Comparison of ENCODE assay signal across 18 mouse cellular contexts in the genomic region with DNA sequence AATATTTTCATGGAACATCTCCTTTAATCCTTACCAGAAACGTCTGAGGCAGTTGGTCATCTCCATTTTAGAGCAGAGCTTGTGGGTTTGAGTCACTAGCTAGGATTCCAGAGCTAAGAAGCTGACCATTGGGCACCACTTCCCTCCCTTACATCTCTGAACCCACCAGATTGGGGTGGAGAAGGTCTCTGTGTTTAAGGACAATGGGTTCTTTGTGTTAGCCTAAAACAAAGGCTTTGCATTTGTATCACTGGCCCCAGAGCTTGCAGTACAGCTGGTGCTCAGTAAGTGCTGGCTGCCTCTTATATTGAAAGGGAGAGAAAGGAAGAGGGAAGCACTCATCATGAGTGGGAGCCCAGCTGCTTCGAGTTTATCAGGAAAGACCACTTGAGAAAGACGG.
A peak's percentile ranks its signal among the peaks of the same experiment; 100 is the strongest.
DNase-seq lines count a peak whose midpoint lies in the region; ATAC-seq lines count a peak whose summit lies in the region.
"Had no signal": no experiment of that assay in that cellular context is flagged by ENCODE, and none has a peak within 500 bp of the region (broad histone marks: within the 10 kb centered on the region; RNA-seq: fewer than 3 reads in every experiment).

No protein-coding gene starts in this region.

- peaks cover 10% of the 10 kb centered on the region for H3K4me1 ChIP-seq in midbrain, embryonic 11.5 days (ENCODE audit: control insufficient read depth, insufficient read depth, low read length)
- peaks cover 37% of the 10 kb centered on the region for H3K4me1 ChIP-seq in midbrain, embryonic 13.5 days (replicated peaks)

- no peaks in the 10 kb centered on the region for H3K27me3 ChIP-seq in midbrain, embryonic 11.5 days (ENCODE audit: control insufficient read depth, insufficient read depth, low read length)
- no peaks in the 10 kb centered on the region for H3K27me3 ChIP-seq in midbrain, embryonic 13.5 days
- H3K27me3 ChIP-seq: CH12.LX; heart, embryonic 15.5 days; hindbrain, embryonic 15.5 days; Patski had no signal

- no peak overlapping the region for H3K4me2 ChIP-seq in midbrain, embryonic 11.5 days
- H3K4me2 ChIP-seq in midbrain, embryonic 13.5 days (replicated peaks) = no peak overlapping the region
- H3K4me2 ChIP-seq: heart, embryonic 15.5 days had no signal

- no peak overlapping the region for H3K4me3 ChIP-seq in midbrain, embryonic 11.5 days (ENCODE audit: low read depth, low read length)
- no peak overlapping the region for H3K4me3 ChIP-seq in midbrain, embryonic 13.5 days (replicated peaks)
- H3K4me3 ChIP-seq: gastrocnemius, adult 2 months; heart, embryonic 15.5 days; hindbrain, embryonic 15.5 days had no signal

- no peak overlapping the region for H3K27ac ChIP-seq in midbrain, embryonic 11.5 days (ENCODE audit: low read depth, low read length)
- H3K27ac ChIP-seq in midbrain, embryonic 13.5 days = no peak overlapping the region
- H3K27ac ChIP-seq: gastrocnemius, adult 2 months; heart, embryonic 15.5 days had no signal

- WGBS in midbrain, embryonic 11.5 days = 28% methylated on average over 3 of the region's 3 CpGs
- WGBS in midbrain, embryonic 13.5 days = 9% methylated on average over 3 of the region's 3 CpGs

- intact Hi-C loops in heart, postnatal 25 days (cut with DNase I) = no loop called here

- H3K36me3 ChIP-seq in midbrain, embryonic 11.5 days (ENCODE audit: control insufficient read depth, insufficient read depth, low read length) = no peaks in the 10 kb centered on the region
- no peaks in the 10 kb centered on the region for H3K36me3 ChIP-seq in midbrain, embryonic 13.5 days
- H3K36me3 ChIP-seq: heart, embryonic 15.5 days; hindbrain, embryonic 15.5 days had no signal

- DNase-seq in cerebellum, adult 8-10 months = peak; percentile 23
- no peak for DNase-seq in cerebellum, adult 11-12 months
- peak; percentile 75 for DNase-seq in heart, adult 11 months
- no peak for DNase-seq in heart, postnatal 25 days (ENCODE audit: low spot score)
- DNase-seq in midbrain, embryonic 11.5 days (ENCODE audit: low spot score, missing footprints) = no peak
- peak; percentile 80 for DNase-seq in retina, postnatal 1 day
- no peak for DNase-seq in gastrocnemius, postnatal 25 days
- DNase-seq: adrenal gland, postnatal 36 days; gastrocnemius, adult 2 months; heart, adult 18-20 months; lung, postnatal 10 days; right cerebral cortex, adult 18-20 months had no signal

- H3K9ac ChIP-seq in midbrain, embryonic 11.5 days (ENCODE audit: low read length) = no peak overlapping the region
- H3K9ac ChIP-seq in midbrain, embryonic 13.5 days (replicated peaks) = no peak overlapping the region
- H3K9ac ChIP-seq: heart, embryonic 15.5 days had no signal

- peak; percentile 17 for ATAC-seq in midbrain, embryonic 11.5 days (ENCODE audit: low FRiP score)
- no peak for ATAC-seq in midbrain, embryonic 13.5 days
- ATAC-seq: intestine, postnatal 0 days; Patski had no signal

- H3K9me3 ChIP-seq in midbrain, embryonic 11.5 days (ENCODE audit: control insufficient read depth, low read length) = no peaks in the 10 kb centered on the region
- H3K9me3 ChIP-seq in midbrain, embryonic 13.5 days = no peaks in the 10 kb centered on the region
- H3K9me3 ChIP-seq: heart, embryonic 15.5 days; hindbrain, embryonic 15.5 days had no signal

Comparison
In these comparisons a context has a peak if more than half of its experiments do, and no peak if none do; other contexts are left out.
1. DNase-seq: peak in cerebellum, adult 8-10 months (single experiment), heart, adult 11 months (single experiment) and retina, postnatal 1 day (single experiment); none in cerebellum, adult 11-12 months (single experiment), heart, postnatal 25 days (single experiment), midbrain, embryonic 11.5 days (single experiment) and gastrocnemius, postnatal 25 days (single experiment).